Mouse (Mus musculus) ZHBTc4 (cell line): Measurements from ENCODE around the gene Lztr1.

Experiments
- DNase-seq: peaks from one replicate; pipeline ENCODE4 v3.0.0-alpha.2; 2011; ENCODE audit warnings: low read depth, low spot score

Lztr1 gene

GRCm38 (mm10) chr16:17508546-17509239 lies at the start of gene Lztr1:
Gene Lztr1 (plus strand): TSS chr16:17508688.
- DNase-seq: peak; percentile 94

- peak; percentile 66 for DNase-seq
These were observed 48.2 kb upstream of the Lztr1 start for GRCm38 (mm10) chr16:17460254-17460653.

GRCm38 (mm10) chr16:17461596-17461995 lies 46.9 kb upstream of the Lztr1 start:
- DNase-seq: no peak

GRCm38 (mm10) chr16:17463184-17463583 lies 45.3 kb upstream of the Lztr1 start:
- no peak for DNase-seq

- DNase-seq: no peak
These were observed 41.4 kb upstream of the Lztr1 start for GRCm38 (mm10) chr16:17466875-17467663.

DNA sequence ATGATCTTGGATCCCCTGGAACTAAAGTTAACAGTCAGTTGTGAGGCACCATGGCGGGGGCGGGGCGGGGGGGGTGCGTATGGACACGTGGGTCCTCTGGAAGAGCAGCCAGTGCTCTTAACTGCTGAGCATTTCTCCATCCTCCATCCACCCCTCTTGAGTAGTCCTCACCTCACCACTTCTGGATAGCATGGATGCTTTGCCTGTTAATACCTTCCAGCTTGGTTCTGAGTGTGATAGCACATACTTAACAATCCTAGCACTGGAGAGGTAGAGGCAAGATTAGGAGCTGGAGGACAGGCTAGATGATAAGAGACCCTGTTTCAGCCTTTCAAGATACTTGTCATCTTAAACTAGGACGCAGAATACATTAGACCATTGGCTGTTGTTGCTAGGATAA lies 36.0 kb upstream of the Lztr1 start:
- DNase-seq: no peak

- DNase-seq: peak; percentile 69
These were observed 34.4 kb upstream of the Lztr1 start for GRCm38 (mm10) chr16:17474091-17474490.

DNA sequence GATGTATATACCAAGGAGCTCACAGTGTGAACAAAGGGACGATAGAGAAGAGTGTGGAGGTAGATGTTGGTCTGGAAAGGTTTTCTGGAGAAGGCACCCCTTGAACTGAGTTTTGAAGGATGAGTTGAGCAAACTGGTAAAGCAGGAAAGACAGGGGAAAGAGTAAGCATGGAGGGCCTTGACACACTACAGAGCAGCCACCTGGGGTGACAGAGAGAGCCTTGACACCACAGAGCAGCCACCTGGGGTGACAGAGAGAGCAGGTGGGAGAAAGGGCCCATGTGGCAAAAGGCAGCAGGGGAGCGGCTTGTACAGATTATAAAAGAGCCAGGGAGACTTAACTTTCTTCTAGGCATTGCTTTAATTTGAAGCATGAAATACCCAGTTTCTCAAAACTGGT lies 33.7 kb upstream of the Lztr1 start:
- no peak for DNase-seq

DNA sequence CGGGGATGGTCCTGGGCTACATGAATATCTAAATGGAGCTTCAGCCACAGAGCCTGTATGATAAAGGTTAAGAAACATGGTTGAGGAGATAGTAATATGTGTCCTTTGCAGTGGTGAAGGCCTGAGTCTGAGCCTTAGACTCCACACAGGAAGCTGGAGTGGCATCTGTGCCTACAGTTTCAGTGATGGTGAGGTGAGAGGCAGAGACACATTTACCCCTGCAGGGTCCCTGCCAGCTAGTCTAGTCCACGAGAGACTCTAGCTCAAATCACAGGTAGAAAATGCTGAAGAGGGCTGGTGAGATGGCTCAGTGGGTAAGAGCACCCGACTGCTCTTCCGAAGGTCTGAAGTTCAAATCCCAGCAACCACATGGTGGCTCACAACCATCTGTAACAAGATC lies 33.2 kb upstream of the Lztr1 start:
- DNase-seq: no peak

GRCm38 (mm10) chr16:17478331-17478943 lies 30.1 kb upstream of the Lztr1 start:
- DNase-seq: peak; percentile 15

DNA sequence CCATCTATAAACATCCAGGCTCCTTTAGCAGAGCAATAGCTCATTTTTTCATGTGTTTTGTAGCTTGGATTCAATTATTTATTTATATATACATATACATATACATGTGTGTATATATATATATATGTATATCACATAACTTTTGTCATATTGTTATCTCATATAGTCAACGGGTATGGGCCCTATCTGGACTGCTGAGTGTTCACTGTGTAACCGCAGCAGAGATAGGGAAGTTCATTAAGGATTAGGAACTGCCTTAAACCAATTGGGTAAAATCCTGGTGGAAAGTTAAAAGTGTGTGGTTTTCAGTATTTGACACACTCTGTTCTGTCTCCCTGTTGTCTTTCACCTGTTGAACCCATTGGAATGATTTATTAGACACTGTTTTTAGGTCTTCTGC lies 27.0 kb upstream of the Lztr1 start:
- DNase-seq: no peak

GRCm38 (mm10) chr16:17486505-17486904 lies 22.0 kb upstream of the Lztr1 start:
- DNase-seq: no peak

- DNase-seq: peak; percentile 59
These were observed 19.7 kb upstream of the Lztr1 start for GRCm38 (mm10) chr16:17488478-17489468.

- peak; percentile 73 for DNase-seq
These were observed 18.9 kb upstream of the Lztr1 start, which contains the start of gene Aifm3 for GRCm38 (mm10) chr16:17489469-17490111. Gene Aifm3 (plus strand): TSS chr16:17489611.

- DNase-seq: no peak
These were observed 17.3 kb upstream of the Lztr1 start for GRCm38 (mm10) chr16:17491154-17491553.

DNA sequence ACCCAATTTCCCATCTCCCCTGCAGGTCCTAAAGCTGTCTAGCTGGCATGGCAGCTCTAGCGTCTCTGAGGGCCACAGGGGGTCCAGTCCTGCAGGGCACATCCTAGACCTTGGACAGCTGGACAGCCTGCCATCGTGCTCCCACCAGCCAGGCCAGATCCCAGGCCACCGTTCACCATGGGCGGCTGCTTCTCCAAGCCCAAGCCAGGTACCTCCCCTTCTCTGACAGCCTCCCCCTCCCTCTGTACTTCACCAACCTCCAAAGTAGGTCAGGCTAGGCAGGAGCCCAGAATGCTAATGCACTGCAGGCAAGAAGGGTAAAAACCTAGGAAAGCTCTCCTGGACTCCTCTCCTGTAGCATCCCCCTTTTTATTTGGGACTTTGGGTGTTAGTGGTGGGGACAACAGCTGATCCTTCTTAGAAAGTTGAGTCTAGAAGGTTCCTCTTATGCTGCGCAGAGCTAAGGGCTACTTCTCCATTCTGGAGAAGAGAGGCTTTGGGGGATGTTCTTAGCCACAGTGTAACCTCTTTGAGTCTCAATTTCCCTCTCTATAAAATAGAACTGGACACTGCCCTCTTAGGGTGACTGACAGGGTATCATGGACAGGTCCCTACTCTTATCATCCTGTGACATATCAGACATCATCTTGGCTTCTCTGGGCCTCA lies 16.5 kb upstream of the Lztr1 start:
- no peak for DNase-seq

- DNase-seq: no peak
These were observed 11.8 kb upstream of the Lztr1 start for GRCm38 (mm10) chr16:17496499-17497305.

- DNase-seq: peak; percentile 11
These were observed 9.1 kb upstream of the Lztr1 start for GRCm38 (mm10) chr16:17499249-17499883.

GRCm38 (mm10) chr16:17502681-17503080 lies 5.8 kb upstream of the Lztr1 start:
- no peak for DNase-seq
